Mouse (Mus musculus) adrenal gland, postnatal 36 days (tissue): ENCODE results near the gene Rbpj. TPM values are rescaled to one million over a fixed set of nuclear protein-coding genes. Genes with fewer than 3 reads are reported as not detected.
A peak's percentile ranks its signal among the peaks of the same experiment; 100 is the strongest.

Experiments used
- DNase-seq, 2 experiments: peaks; one replicate each; pipeline ENCODE4 v3.0.0; 2021; ENCODE audit warnings: mixed read lengths in 1 of 2
- long read RNA-seq, 2 experiments: library from polyadenylated mRNA; stranded (forward); transcript quantifications; one replicate each; pipeline ENCODE4 v2.0.0; 2021; ENCODE audit warnings: borderline sequencing depth in 2 of 2
- total RNA-seq, 2 experiments: library from RNA; stranded (reverse); gene quantifications; 2 replicates each; pipeline ENCODE4 v1.2.3; 2021

Gene Rbpj
- total RNA-seq, result 10 to 100 TPM; 39.4 to 44.5 TPM
- long read RNA-seq, experiment 1, full-length matches to known transcripts, result 2 of 9 reads
- long read RNA-seq, experiment 1, partial matches to known transcripts, result 1 of 9 reads
- long read RNA-seq, experiment 1, other reads (novel, unspliced or antisense), result 6 of 9 reads
- long read RNA-seq, experiment 2, full-length matches to known transcripts, result 3 of 5 reads
- long read RNA-seq, experiment 2, partial matches to known transcripts, result 0 of 5 reads
- long read RNA-seq, experiment 2, other reads (novel, unspliced or antisense), result 2 of 5 reads

DNA sequence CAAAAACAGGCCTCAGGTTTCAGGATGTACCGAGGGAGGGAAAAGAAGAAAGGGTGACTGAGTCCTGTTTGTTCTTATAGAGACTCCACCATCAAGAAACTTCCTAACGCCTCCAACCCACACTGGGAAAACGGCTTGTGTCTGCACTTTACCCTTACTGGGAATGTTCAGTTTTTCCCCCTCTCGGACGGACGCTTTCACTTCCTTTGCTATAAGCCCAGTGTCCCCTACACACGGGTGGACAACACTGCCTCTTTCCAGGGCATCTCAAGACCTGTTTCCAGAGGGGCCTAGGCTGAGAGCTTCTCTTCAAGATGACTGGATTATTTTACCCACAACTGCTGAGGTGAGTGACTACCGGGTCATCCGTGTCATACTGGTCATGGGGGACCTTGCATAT lies at the start of gene Rbpj:
Rbpj (plus strand) TSS at position 270 of the 400 bp plus-strand sequence.
- no peak for DNase-seq

DNA sequence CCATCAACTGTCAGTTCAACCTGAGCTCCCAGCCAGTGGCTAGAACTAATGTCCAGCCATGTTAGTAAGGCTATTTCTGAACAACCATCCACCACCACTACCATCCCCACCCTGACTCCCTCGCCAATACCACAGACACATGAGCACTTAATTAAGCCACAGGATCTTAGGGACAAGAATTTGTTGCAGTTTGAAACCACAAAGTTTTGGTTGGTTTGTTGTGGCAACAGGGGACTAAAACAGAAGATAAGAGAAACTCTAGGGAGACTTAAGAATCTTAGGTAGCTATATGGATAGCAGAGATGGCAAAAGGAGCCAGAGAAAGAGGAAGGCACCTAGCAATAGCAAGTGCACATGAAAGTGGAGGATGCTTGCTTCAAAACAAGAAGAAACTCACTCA lies 45.2 kb upstream of the Rbpj start:
- no peak for DNase-seq

DNA sequence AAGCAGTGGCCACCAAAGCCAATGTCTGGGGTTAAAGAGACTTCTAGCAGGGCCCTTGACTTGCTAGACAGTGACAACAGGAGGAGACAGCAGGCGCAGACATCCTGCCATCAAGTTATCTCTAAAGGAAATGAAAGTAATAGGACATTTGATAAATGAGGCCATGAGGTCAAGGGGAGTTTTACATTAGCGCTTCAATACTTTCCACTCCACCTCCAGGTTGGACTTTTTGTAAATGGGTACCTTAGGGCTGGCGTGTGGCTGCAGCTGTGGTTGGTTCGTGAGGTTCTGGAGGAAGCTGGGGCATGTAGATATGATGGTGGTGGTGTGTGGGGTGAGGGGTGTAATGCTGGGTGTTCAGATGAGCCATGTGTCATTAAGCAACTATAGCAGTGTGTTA lies 44.7 kb upstream of the Rbpj start:
- no peak for DNase-seq

DNA sequence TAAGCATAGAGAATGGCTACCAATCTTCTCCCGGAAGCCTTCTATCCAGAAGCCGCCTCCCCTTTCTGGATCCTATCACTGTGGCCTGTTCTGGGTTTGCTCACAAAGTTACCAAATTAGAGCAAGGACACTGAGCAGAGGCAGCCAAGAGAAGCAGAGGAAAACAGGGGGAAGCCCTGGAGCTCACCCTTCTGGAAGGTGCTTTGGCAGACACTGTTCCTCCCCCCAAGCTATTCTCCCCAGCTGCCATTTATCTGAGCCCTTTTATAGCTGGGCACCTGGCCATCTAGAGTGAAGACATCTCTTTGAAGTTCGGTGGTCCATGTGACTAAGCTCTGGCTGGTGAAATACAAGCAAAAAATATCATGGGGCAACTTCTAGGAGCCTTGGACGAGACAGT lies 38.5 kb upstream of the Rbpj start:
- DNase-seq, result peak; percentile 63 to 64

DNA sequence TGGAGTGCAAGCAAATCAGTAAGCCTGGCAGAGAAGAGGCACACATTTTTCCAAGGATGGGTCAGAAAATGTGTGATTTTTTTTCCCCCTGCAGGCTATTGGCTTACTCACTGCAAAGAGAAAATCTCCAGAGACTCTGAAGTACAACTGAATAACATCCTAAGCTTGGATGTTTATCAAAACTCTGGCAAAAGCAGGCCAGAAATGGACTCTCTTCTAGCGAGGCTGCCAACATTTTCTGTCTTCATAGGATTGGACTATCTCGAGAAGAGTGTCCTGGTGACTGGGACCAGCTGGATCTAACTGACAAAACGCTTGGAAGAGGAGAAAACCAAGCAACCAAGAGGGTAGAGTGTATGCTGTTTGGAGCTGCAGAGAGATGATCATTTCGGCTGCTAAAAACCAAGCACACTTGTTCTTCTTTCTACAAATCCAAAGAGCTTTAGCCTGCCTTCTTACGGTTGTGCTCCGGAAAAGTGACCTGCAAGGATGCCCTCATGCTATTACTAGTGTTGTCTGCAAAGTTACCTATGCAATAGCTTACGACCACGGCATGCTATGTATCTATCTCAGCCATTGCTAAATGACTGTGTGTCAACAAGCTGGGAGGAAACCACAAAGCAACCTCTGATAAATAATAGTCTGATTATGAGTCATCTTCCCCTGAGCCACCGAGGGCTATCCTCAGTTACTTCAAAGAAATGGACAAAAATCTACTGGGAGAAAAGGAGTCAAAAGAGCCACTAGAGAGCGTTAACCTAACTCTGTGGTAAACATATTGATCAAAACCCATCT lies 36.1 kb upstream of the Rbpj start:
- no peak for DNase-seq

DNA sequence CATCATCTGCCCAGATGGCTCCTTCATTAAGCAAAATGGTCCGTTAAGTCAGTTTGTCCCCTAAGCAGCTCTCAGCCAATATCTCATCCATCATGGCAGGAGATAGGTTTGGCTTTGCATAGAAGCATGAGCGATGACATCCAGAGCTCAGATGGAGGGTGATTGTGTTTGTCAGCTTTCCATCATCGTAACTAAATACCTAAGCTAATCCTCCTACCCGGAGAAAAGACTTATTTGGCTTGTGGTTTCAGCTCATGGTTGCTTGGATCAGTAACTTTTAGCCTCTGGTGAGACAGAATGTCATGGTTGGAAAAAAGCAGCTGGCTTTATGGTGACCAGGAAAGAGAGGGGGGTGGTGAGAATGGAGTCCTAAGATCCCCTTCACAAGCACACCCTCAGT lies 33.5 kb upstream of the Rbpj start:
- DNase-seq, result no peak

DNA sequence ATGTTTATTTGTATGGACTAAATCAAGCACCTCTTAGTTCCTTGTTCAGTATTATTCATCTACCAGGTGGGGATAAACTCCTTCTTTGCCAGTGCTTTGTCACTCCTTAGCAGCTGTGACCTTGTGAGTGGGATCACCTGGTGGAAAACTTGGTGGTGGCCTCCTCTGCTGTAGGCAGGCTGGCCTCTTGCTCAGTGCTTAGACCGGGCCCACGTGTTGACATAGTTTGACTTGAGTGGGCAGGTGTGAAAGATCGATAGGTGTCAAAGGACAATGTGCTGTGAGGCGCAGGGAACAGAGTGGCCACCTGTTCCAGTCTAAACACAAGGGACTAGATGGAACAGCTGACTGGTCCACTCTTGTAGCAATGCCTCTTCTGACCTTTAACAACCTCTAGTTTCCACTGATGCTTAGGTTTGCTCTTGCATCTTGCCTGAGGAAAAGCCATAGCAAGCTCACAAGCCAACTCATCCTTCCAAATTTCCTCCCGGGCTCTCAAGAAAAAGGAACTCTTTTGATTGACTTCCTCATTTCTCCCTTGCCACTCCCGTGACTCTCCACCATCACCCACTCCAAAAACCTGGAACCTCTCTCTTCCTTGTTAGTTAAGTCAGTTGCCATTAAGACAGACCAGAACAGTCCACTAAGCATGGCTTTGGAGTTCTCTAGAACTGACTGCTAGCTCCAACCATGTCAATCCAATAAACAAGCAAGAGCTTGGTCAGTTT lies 28.9 kb upstream of the Rbpj start:
- no peak for DNase-seq

DNA sequence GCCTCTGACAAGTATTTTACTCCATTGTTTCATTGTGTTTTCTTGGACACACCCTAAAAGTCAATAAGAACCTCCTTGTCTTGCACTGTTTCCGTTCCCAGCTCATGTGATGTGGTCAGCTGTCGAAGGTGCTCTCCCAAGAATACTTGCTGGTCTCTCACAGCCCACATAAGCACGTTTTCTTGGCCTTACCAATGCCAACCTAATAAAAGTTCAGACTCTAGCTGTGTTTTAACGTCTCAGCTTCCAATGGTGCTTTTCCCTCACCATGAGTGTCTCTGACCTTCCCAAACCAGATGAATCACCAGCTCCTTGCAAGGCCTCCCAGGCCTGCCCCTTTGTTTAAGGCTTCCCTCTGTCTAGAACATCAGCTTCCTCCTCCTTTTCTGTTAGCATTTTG lies 28.2 kb upstream of the Rbpj start:
- DNase-seq, result peak; percentile 32 to 34

DNA sequence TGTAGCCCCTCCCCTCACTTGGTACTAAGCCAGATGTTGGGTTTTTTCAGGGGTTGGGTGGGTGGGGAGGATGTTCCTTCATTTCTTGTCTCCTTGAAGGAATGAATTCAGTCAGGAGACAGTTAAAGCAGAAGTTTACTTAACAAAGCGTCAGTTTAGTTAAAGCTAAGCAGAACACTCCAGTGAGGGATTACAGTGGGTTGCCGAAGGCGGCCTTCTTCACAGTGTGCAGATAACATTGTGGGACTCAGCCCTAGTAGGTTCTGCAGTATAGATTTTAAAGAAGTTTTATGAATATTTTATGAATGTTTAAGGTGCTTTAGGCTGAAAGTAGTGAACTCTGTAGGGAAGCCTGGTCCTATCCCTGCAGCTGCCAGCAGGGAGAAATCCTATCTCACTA lies 27.7 kb upstream of the Rbpj start:
- DNase-seq, result no peak

DNA sequence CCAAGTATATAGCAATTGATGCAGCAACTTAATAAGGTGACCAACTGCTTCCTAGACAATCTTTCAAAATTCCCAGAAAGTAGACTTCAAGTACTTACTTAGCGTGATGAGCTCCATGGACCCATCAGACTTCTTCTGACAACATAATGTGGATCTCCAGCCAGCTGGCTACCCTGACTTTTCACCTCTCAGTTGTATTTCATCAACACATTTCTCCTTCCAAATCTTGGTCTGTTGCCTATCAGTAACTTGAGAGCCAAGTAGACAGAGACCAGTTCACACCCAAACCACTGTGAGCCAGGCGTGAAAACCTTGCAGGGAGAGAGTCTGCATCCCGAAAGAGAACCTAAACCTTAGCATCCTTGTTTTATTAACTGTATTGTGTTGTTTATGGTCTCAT lies 26.3 kb upstream of the Rbpj start:
- DNase-seq, result no peak

DNA sequence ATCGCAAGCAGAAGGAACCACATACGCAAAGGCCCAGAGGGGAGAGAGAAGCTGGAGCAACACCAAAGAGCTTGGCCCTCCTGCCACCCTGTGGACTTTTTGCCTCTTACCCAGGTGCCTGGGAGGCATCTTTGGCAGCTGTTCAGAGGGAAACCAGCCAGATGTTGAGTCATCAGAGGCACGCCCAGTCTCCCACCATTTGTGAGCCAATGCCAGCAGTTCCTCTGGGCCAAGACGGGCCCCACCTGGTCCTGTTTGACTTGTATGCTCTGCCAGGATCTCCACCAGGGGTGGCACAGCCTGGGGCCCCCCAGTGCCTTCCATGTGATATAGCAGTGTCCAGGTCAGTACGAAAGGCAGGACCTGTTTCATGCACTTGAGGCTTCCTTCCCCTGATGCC lies 21.9 kb upstream of the Rbpj start:
- peak; percentile 74 to 77 for DNase-seq

DNA sequence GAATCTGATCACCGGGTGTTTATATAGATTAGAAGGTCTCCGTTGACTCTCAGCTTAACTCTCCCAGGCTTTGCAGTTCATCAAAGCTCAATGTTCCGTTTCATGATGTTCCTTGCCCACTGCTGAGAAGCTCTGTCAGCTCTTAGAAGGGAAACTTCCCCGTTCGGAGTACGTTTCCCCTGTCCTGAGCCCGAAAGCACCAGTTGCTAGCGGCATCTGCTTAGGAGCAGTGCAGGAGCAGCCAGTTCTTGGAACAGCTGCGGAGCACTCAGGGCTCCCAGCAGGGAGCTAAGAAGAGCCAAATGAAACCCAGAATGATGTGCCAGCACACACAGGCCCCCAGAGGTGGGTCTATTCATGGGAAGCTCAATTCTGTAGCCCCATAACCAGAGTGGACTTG lies 15.0 kb upstream of the Rbpj start:
- no peak for DNase-seq

DNA sequence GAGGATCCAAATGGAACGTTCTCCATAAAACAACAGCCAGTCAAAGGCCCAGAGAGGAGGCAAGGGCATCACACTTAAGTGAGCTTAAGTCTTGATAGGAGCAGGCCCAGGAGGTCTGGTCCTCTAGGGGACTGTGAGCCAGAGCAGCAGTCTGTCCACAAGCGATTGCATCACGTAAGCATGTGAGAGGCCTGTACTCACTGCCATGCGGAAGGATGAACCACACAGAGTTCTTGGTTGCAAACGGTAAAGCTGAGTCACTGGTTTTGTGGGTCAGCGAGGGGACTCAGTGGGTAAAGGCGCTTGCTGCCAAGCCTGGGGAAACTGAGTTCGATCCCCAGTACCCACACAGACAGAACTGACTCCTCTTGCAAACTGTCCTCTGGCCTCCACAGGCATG lies 14.1 kb upstream of the Rbpj start:
- peak in 1 of 2 experiments; percentile 7 for DNase-seq

DNA sequence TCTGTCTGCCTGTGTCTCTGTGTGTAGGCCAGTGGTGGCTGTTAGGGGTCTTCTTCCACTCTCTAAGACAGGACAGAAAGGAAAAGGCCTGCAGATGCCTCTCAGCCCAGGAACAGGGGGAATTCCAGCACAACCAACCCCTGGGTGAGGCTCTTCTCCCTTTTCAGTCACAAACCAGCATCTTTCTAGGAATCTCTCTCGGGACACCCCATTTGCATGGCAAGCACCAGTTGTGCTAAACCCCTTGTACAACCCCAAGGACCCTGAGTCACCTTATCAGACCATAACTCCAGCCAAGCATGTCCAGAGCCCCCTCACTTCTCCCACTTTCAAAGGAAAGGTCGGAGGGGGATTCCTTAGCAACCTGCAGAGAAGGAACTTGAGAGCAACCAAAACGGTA lies 13.0 kb upstream of the Rbpj start:
- no peak for DNase-seq

DNA sequence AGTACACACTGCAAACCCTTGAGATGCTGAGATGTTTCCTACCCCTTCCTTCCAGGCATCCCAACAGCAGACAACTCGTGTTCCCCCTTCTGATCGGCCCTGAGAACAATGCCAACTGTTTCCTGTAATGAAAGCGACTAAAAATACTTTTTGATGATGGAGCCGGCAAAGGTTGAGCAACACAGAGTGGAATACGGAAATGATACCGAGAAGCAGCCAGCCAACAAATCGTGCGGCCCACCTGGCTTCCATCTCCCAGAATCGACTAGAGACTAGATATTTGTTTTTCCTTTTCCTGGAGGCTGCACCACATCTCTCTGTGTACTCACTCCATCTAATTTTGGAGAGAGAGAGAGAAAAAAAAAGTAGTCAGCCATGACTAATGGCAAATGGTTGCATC lies 11.2 kb upstream of the Rbpj start:
- DNase-seq, result no peak

DNA sequence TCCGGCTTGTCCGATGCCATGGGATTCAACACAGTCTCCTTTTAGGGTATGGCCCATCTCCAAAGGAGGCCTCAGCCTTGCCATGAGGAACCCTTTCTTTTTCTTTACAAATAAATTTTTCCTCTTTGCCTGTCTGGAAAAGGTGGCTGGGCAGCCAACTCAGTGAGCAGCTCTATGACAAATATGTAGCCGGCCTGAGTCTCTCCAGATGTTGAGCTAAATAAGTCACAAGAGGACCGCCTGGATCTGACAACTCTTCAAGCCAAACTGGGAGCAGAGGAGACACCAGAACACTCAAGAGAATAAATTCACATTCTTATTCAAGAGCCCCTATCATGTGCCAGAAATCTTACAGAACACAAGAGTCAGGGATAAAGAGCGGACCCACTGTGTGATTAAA lies 10.5 kb upstream of the Rbpj start:
- no peak for DNase-seq

DNA sequence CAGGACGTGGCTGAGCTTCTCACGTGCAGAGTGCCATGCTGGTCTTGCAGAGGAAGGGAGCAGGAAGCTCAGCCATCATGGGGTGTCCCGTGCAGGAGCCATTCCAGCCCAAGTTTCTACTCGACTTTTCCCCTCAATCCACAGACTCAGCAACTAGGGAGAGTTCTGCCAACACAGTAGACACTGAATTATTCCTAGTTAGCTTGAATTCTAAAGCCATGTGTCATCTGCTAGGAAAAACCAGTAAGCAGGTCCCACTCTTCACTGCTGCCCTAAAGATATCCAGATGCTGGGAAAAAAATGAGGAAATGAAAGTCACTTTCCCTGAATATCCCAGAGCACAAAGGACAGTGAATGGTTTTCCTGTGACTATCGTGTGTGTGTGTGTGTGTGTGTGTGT lies 5.8 kb upstream of the Rbpj start:
- no peak for DNase-seq

DNA sequence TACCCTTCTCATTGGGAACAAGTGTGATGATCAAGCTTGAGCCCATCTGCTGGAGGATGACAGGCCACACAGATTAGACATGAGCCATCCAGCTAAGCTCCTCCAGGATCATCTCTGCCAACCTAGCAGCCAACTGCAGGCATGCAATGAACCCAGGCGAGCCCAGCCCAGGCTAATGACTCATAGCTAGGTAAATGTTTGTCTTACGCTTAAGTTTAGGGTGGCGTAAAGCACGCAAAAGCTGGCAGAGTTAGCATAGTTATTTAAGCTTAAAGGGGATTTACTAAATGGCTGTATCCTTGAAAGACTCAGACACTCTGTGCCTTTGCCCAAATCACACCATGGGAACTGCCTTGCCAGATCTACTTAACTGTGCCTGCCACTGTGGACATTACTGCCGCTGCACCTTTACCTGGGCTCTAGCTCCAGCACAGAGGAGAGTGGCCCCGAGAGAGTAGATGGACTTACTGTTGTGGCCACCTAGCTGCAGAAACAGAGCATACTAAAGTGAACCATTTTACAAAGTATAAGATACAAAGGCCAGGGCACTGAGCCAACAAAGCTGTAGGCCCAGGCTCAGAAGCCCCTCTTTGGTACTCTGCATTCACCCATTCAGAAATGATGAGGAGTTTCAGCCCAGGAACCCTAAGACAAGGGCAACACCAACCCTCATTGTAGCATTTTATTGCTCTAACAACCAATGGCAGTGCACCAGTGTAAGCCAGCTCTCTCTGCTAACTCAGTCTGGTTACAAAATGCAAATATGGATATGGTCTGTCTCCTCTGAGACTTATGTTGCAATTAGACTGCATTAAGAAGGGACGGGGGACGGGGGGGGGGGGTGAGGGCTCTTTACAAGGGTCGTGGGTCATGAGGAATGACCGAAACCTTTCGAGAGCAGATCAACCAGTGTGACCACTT lies 2.6 kb upstream of the Rbpj start:
- DNase-seq, result no peak

DNA sequence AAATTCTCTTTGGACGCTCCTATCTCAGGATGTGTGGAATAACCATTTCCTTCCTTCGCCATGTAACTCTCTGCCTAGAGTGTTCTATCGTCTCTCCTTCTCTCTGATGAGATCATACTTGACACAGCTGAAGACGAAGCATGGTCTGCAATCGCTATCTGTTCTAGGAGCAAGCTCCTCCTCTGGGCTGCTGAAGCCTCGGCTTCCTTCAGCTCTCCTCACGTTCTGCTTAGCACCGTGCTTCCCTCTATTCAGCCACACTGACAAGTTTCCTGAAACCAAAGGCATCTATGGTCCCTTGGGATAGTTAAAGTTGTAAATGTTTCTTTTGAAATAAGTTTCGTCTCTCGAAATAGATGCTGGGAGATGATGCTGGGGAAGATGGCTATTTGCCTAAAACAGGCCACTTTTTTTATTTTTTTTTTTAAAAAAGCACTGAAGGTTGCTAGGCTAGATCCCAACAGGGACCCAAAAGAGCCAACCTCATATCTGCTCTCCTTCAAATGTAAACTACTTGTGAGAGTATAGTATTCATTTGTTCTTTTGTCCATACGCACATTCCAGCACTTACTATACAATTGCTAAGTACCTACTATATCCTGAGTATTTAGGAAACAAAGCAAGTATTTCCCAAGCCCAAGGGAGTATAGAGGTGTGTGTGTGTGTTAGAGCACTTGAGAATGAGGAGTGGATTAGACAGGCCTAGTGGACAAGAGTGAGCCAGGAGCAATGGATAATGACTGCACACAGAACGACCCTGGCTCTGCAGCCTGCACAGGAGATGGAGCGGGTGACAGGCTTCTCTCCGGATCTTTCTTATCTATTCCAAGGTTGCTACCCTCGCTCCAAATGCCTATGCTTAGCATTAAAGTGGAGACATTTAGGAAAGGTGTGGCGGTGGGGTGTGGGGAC lies 726 bp downstream of the Rbpj start:
- no peak for DNase-seq

DNA sequence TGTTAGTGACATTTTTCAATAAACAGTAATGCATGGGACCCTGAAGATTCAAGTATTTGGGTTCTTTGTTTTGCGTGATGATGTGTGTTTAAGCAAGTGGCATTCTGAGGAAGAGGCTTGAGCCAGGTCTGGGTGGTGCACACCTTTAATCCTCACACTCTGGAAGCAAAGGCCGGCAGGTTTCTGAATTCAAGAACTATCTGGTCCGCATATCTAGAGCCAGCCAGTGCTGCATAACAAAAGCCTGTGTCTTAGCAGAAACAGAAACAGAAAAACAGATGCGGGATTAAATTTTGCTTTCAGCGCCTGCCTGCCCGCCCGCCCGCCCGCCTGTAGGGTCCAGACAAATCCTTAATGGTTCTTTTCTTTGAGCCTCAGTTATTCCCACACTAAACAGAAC lies 1.6 kb downstream of the Rbpj start:
- DNase-seq, result no peak

DNA sequence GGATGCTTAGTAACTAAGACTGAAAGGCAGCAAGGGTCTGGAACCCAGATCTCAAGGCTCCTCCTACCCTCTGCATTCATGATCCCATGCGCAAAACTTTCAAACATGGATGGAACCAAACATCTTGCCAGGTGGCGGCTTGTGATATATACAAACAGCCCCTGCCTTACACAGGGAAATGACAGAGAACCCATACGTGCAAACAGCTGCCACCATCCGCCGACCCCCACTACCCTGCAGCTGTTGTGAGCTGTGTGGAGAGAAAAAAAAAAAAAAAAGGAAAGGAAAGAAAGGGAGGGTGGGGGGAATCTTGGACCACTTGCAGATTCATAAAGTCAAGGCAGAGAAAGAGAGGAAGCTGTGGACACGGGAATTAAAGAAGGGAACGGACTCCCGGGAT lies 2.4 kb downstream of the Rbpj start:
- DNase-seq, result no peak
